Mouse (Mus musculus): ENCODE results near the gene Polm. TPM values are rescaled to one million over a fixed set of nuclear protein-coding genes. Genes with fewer than 3 reads are reported as not detected.
A peak's percentile ranks its signal among the peaks of the same experiment; 100 is the strongest.

Gene Polm
- polyA plus RNA-seq, 1 experiment from 2014 or later: 6.2 TPM

DNA sequence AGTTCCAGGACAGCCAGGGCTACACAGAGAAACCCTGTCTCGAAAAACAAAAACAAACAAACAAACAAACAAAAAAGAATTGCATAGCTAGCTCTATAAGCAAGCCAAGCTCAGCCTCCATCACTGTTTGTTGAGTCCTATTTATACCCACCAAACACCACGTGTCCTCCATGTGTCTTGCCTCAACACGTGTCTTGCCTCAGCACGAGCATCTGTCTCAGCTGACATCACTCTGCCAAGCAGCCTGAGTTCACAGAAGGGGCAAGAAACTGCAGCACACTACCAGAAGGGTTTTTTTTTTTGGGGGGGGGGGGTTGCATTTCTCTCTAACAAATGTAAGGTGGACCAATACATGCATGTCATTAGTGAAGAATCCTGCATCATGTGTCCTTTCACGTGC lies 12.6 kb upstream of the Polm start:
- 62% methylated on average over 5 of the region's 5 CpGs for WGBS

DNA sequence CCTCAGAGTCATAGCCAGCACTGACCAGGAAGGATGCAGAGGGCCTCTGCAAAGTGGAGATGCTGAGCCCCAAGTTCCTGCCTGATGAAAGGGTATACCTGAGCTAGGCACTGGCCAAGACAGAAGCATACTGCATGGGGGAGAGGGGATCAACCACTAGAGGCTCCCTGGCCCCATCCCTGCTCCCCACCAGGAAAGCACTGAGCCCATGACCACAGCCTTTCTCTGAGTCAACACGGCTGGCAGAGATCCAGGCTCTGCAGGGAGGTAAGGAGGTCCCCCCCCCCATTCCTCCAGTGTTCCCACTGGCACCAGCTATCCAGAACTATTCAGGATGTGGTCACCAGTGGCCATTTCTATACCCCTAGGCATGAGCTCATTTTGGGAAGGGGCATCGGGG lies 11.5 kb upstream of the Polm start:
- no peak overlapping the region for H3K4me2 ChIP-seq
- WGBS: 58% methylated on average over 2 of the region's 2 CpGs
- H3K27ac ChIP-seq (ENCODE audit: low read depth, low read length): no peak overlapping the region
- DNase-seq (ENCODE audit: low spot score) (no peak), ATAC-seq (replicated peaks; ENCODE audit: low FRiP score) (no peak)
- no peaks in the 10 kb centered on the region for H3K36me3 ChIP-seq (ENCODE audit: control insufficient read depth, insufficient read depth, low read length)
- no peaks in the 10 kb centered on the region for H3K27me3 ChIP-seq (replicated peaks; ENCODE audit: control insufficient read depth, insufficient read depth, low read length)
- H3K9me3 ChIP-seq (ENCODE audit: control insufficient read depth, low read length): no peaks in the 10 kb centered on the region
- H3K9ac ChIP-seq (ENCODE audit: low read depth, low read length): no peak overlapping the region
- H3K4me3 ChIP-seq (ENCODE audit: low read depth, low read length): no peak overlapping the region
- H3K4me1 ChIP-seq (replicated peaks; ENCODE audit: control insufficient read depth, insufficient read depth, low read length): no peaks in the 10 kb centered on the region

More for the DNA sequence above, 12.6 kb upstream of the Polm start:
- no peaks in the 10 kb centered on the region for H3K27me3 ChIP-seq (replicated peaks; ENCODE audit: control insufficient read depth, insufficient read depth, low read length)
- DNase-seq (ENCODE audit: low spot score): no peak
- no peak overlapping the region for H3K27ac ChIP-seq (ENCODE audit: low read depth, low read length)
- H3K9ac ChIP-seq (ENCODE audit: low read depth, low read length): no peak overlapping the region
- H3K4me1 ChIP-seq (replicated peaks; ENCODE audit: control insufficient read depth, insufficient read depth, low read length): no peaks in the 10 kb centered on the region
- no peaks in the 10 kb centered on the region for H3K9me3 ChIP-seq (ENCODE audit: control insufficient read depth, low read length)
- H3K36me3 ChIP-seq (ENCODE audit: control insufficient read depth, insufficient read depth, low read length): no peaks in the 10 kb centered on the region
- no peak for ATAC-seq (replicated peaks; ENCODE audit: low FRiP score)
- H3K4me3 ChIP-seq (ENCODE audit: low read depth, low read length): no peak overlapping the region
- no peak overlapping the region for H3K4me2 ChIP-seq

DNA sequence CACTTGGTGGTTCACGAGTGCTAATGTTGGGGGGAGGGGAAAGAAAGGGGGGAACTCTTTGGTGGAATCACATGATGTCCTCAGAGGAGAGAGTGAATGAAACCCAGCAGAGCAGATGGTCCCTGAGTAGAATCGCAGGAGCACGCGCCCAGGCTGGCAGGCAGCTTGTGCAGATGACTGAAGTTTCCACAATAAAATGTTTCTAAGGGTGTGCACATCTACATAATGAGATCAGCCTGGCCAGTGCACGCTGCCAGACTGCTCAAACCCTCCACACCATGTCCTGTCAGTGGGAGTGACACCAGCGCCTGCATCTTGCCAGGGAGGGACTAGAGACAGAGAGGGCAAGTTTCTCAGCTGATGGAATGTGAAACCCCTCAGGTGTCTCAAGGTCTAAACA lies 10.9 kb upstream of the Polm start:
- no peak overlapping the region for H3K4me2 ChIP-seq
- no peak overlapping the region for H3K27ac ChIP-seq (ENCODE audit: low read depth, low read length)
- no peaks in the 10 kb centered on the region for H3K9me3 ChIP-seq (ENCODE audit: control insufficient read depth, low read length)
- DNase-seq (ENCODE audit: low spot score): no peak
- H3K27me3 ChIP-seq (replicated peaks; ENCODE audit: control insufficient read depth, insufficient read depth, low read length): no peaks in the 10 kb centered on the region
- no peak for ATAC-seq (replicated peaks; ENCODE audit: low FRiP score)
- H3K4me1 ChIP-seq (replicated peaks; ENCODE audit: control insufficient read depth, insufficient read depth, low read length): no peaks in the 10 kb centered on the region
- WGBS: 63% methylated on average over 6 of the region's 6 CpGs
- H3K36me3 ChIP-seq (ENCODE audit: control insufficient read depth, insufficient read depth, low read length): no peaks in the 10 kb centered on the region
- H3K4me3 ChIP-seq (ENCODE audit: low read depth, low read length): no peak overlapping the region
- no peak overlapping the region for H3K9ac ChIP-seq (ENCODE audit: low read depth, low read length)

DNA sequence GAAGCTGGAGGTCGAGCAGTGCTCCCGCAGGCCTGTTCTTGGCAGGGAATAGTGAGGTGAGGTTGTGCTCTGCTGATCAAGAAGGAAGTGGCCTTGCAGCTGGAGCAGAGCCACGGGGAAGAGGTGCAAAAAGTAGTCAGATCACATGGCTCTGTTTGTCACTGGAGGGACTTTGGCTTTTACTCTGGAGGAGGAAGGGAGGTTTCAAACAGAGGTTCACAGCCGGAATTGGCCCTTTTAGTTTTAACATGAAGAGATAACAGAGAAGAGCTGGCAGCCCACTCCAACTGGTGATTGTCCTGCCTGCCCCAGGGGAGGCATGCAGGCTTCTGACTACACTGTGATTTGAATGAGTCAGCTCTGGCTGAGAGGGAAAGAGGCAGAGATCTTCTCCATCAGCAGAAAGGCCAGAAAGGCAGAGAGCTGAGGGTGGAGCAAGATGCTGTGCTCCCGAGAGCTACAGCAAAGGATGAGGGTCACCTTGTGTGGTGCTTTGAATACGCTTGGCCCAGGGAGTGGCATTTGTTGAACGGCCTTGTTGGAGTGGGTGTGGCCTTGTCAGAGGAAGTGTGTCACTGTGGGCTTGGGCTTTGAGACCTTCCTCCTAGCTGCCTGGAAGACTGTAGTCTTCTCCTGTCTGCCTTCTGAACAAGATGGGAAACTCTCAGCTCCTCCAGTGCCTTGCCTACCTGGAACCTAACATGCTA lies 9.0 kb upstream of the Polm start:
- 59% methylated on average over 7 of the region's 7 CpGs for WGBS
- DNase-seq (ENCODE audit: low spot score) (no peak), ATAC-seq (replicated peaks; ENCODE audit: low FRiP score) (no peak)
- no peak overlapping the region for H3K9ac ChIP-seq (ENCODE audit: low read depth, low read length)
- no peaks in the 10 kb centered on the region for H3K36me3 ChIP-seq (ENCODE audit: control insufficient read depth, insufficient read depth, low read length)
- no peaks in the 10 kb centered on the region for H3K27me3 ChIP-seq (replicated peaks; ENCODE audit: control insufficient read depth, insufficient read depth, low read length)
- H3K27ac ChIP-seq (ENCODE audit: low read depth, low read length): peak overlapping the region; percentile 9; the same call in 1 of the 2 replicates
- H3K4me3 ChIP-seq (ENCODE audit: low read depth, low read length): no peak overlapping the region
- no peaks in the 10 kb centered on the region for H3K9me3 ChIP-seq (ENCODE audit: control insufficient read depth, low read length)
- no peaks in the 10 kb centered on the region for H3K4me1 ChIP-seq (replicated peaks; ENCODE audit: control insufficient read depth, insufficient read depth, low read length)
- no peak overlapping the region for H3K4me2 ChIP-seq

DNA sequence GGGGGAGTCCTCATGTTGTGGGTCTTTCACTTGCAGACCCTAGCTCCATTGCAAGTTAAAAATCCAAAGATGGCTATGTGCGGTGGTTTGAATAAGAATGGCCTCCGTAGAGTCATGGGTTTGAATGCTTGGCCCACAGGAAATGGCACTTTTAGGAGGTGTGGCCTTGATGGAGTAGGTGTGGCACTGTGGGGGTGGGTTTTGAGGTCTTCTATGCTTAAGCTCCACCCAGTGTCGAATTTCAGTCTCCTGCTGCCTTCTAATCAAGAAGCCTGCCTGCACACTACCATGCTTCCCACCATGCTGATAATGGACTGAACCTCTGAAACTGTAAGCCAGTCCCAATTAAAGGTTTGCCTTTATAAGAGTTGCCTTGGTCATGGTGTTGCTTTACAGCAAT lies 5.3 kb upstream of the Polm start:
- WGBS: 84% methylated on average over 3 of the region's 3 CpGs
- H3K9me3 ChIP-seq (ENCODE audit: control insufficient read depth, low read length): no peaks in the 10 kb centered on the region
- ATAC-seq (replicated peaks; ENCODE audit: low FRiP score) (no peak), DNase-seq (ENCODE audit: low spot score) (no peak)
- H3K27ac ChIP-seq (ENCODE audit: low read depth, low read length): no peak overlapping the region
- no peaks in the 10 kb centered on the region for H3K36me3 ChIP-seq (ENCODE audit: control insufficient read depth, insufficient read depth, low read length)
- no peaks in the 10 kb centered on the region for H3K27me3 ChIP-seq (replicated peaks; ENCODE audit: control insufficient read depth, insufficient read depth, low read length)
- H3K4me3 ChIP-seq (ENCODE audit: low read depth, low read length): no peak overlapping the region
- no peaks in the 10 kb centered on the region for H3K4me1 ChIP-seq (replicated peaks; ENCODE audit: control insufficient read depth, insufficient read depth, low read length)
- H3K4me2 ChIP-seq: no peak overlapping the region
- no peak overlapping the region for H3K9ac ChIP-seq (ENCODE audit: low read depth, low read length)

DNA sequence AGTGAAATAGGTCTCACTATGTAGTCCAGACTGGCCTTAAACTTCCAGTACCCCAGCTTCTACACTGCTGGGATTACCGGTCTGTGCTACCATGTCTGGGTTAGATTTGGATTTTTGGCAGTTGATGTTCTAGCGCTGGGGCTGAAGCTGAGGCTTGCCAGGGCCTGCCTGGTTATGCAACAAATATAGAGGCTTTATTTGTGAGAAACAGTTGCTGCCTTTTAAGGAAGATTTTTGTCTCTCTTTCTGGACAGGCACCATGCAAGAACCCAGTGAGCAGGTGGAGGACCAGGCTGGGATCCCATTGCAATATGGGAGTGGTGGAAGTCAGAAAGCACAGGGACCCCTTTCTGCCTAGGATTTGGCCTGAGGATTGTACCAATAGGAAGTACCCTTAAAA lies 3.9 kb upstream of the Polm start:
- Histone ChIP-seq H3K9ac (ENCODE audit: low read depth, low read length) (no peak overlapping the region), H3K4me1 (replicated peaks; ENCODE audit: control insufficient read depth, insufficient read depth, low read length) (peaks cover 6% of the 10 kb centered on the region), H3K4me3 (ENCODE audit: low read depth, low read length) (no peak overlapping the region), H3K4me2 (no peak overlapping the region), H3K9me3 (ENCODE audit: control insufficient read depth, low read length) (no peaks in the 10 kb centered on the region), H3K36me3 (ENCODE audit: control insufficient read depth, insufficient read depth, low read length) (no peaks in the 10 kb centered on the region), H3K27ac (ENCODE audit: low read depth, low read length) (no peak overlapping the region), H3K27me3 (replicated peaks; ENCODE audit: control insufficient read depth, insufficient read depth, low read length) (no peaks in the 10 kb centered on the region)
- ATAC-seq (replicated peaks; ENCODE audit: low FRiP score): no peak
- WGBS: 97% methylated on average over 2 of the region's 2 CpGs
- no peak for DNase-seq (ENCODE audit: low spot score)

DNA sequence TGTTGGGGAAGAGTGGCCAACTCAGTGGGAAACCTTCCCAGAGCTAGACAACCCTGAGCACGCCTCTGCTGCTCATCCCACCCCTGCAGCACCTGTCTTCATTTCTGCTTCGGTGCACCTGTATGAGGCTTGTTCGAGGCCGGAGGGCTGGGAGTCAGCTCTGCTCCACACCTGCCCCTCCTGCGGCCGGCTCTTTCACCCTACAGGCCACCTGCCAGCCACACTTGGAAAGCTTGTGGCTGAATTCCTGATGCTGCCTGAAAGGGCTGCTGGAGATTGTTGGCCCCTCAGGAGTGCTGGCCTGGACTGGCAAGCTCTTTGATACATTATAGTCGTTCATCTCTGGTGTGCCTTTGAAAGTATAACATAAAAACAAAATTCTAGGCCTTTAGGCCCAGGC lies 2.5 kb upstream of the Polm start:
- H3K4me3 ChIP-seq (ENCODE audit: low read depth, low read length): no peak overlapping the region
- H3K9me3 ChIP-seq (ENCODE audit: control insufficient read depth, low read length): no peaks in the 10 kb centered on the region
- ATAC-seq (replicated peaks; ENCODE audit: low FRiP score) (no peak), DNase-seq (ENCODE audit: low spot score) (no peak)
- no peaks in the 10 kb centered on the region; the same call in 1 of the 2 replicates for H3K36me3 ChIP-seq (ENCODE audit: control insufficient read depth, insufficient read depth, low read length)
- peaks cover 10% of the 10 kb centered on the region for H3K4me1 ChIP-seq (replicated peaks; ENCODE audit: control insufficient read depth, insufficient read depth, low read length)
- H3K27ac ChIP-seq (ENCODE audit: low read depth, low read length): no peak overlapping the region
- no peak overlapping the region for H3K4me2 ChIP-seq
- H3K27me3 ChIP-seq (replicated peaks; ENCODE audit: control insufficient read depth, insufficient read depth, low read length): no peaks in the 10 kb centered on the region
- H3K9ac ChIP-seq (ENCODE audit: low read depth, low read length): no peak overlapping the region
- WGBS: 82% methylated on average over 7 of the region's 7 CpGs

DNA sequence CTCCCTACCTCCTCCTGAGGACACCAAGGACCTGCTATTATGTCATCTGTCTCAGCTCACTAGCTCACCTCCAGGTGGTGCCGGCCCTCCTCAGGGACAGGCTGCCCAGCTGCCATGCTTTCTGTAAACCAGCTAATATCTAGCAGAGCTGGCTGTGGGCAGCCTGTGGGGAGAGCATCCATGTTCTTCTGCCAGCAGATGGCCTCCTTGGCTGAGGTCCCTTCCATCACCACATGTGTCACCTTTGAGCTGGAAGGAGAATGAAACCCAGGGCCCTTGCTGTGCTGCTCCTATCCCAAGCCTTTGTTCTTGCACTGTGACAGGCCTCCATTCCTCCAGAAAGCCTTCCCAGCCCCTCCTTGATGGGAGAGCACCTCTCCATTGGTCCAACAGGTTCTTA lies 1.7 kb downstream of the Polm start:
- 63% methylated on average over 1 of the region's 1 CpGs for WGBS
- Histone ChIP-seq H3K4me3 (ENCODE audit: low read depth, low read length) (no peak overlapping the region), H3K27ac (ENCODE audit: low read depth, low read length) (no peak overlapping the region), H3K4me1 (replicated peaks; ENCODE audit: control insufficient read depth, insufficient read depth, low read length) (peaks cover 10% of the 10 kb centered on the region), H3K9me3 (ENCODE audit: control insufficient read depth, low read length) (no peaks in the 10 kb centered on the region), H3K4me2 (no peak overlapping the region; the same call in 1 of the 2 replicates), H3K36me3 (ENCODE audit: control insufficient read depth, insufficient read depth, low read length) (peaks cover 4% of the 10 kb centered on the region; the same call in 1 of the 2 replicates), H3K27me3 (replicated peaks; ENCODE audit: control insufficient read depth, insufficient read depth, low read length) (no peaks in the 10 kb centered on the region), H3K9ac (ENCODE audit: low read depth, low read length) (no peak overlapping the region)
- DNase-seq (ENCODE audit: low spot score): no peak
- ATAC-seq (replicated peaks; ENCODE audit: low FRiP score): no peak

DNA sequence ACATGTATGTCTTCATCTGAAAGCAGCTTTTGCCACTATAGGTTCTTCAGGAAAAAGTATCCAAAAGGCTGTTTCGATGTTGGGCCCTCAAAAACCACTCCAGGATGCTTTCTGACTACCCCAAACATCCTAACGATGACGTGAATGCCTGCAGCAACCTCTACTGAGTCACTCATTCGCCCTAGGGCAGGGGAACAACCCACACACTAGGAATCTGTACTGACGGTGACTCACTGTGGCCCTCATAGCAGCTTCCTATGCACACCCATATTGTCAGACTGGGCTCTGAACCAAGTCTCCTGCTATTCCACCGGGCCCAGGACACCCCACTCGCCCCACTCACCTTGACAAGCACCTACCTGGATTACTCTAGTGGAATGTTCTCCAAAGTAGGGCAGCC lies 2.8 kb downstream of the Polm start:
- 86% methylated on average over 7 of the region's 7 CpGs for WGBS
- Histone ChIP-seq H3K9me3 (ENCODE audit: control insufficient read depth, low read length) (no peaks in the 10 kb centered on the region), H3K4me3 (ENCODE audit: low read depth, low read length) (no peak overlapping the region), H3K4me2 (no peak overlapping the region), H3K27ac (ENCODE audit: low read depth, low read length) (no peak overlapping the region), H3K4me1 (replicated peaks; ENCODE audit: control insufficient read depth, insufficient read depth, low read length) (peaks cover 10% of the 10 kb centered on the region), H3K27me3 (replicated peaks; ENCODE audit: control insufficient read depth, insufficient read depth, low read length) (no peaks in the 10 kb centered on the region), H3K9ac (ENCODE audit: low read depth, low read length) (no peak overlapping the region), H3K36me3 (ENCODE audit: control insufficient read depth, insufficient read depth, low read length) (peaks cover 4% of the 10 kb centered on the region; the same call in 1 of the 2 replicates)
- no peak for DNase-seq (ENCODE audit: low spot score)
- no peak for ATAC-seq (replicated peaks; ENCODE audit: low FRiP score)

Data from liver, embryonic 11.5 days (tissue).